Mouse (Mus musculus): ENCODE measurements at regions not wholly inside any gene's neighbourhood (a gene's known extent, or its start where the extent isn't known, plus 50 kb on each side); places are given as distances from the start of the nearest gene placed in this dataset.
A peak's percentile ranks its signal among the peaks of the same experiment; 100 is the strongest.

DNA sequence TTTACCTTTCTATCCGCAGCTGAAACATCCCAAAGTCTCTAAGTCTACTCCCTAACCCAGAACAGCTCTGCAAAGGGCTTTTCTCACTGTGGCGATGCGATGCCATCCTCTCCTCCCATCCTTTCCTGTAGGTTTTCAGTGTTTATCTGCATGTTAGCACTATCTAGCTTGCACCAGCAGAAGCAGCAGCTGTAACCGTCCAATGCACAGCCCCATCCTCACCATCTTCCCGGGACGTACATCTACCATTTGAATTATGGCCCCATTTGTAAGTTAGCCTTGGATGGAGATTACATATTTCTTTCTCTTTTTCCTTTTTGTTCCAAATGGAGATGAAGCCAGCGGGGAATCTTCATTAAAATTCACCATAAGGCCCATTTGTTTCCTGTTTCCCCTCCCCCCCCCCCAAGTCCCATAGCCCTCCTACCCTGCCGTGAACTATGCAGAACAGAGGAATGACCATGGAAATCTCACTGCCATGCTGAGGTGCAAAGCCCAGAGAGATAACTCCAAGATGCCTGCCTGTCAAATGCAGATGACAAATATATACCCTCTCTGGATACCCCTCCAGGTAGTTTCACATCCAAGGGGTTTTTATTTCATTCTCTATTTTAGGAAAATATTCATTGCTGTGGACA lies 525.5 kb upstream of the Id4 start:
- DNase-seq (ENCODE audit: low spot score in 2 of 2) = no peak

DNA sequence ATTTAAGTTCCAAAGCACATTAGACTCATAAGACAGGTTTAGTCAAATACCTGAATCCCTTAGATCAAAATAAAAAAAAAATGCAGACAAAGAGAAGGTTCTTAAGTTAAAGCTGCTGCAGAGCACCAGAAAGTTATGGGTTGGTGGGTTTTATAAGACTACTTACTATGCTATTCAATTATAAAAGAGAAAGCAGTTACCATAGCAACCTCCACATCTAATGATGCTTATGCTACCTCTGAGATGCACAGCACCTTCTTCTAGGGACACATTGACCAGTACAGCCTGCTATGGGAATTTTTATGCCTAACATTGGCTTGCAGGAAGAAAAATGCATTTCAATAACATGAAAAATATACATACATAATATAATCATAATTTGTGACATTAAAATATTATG lies 512.1 kb upstream of the Id4 start:
- DNase-seq (ENCODE audit: low spot score in 2 of 2) = no peak

- DNase-seq (ENCODE audit: low spot score in 2 of 2) = no peak
These were observed 510.0 kb upstream of the Id4 start for GRCm38 (mm10) chr13:47751033-47751432.

GRCm38 (mm10) chr13:47764802-47765597 lies 496.0 kb upstream of the Id4 start:
- no peak for DNase-seq (ENCODE audit: low spot score in 2 of 2)

DNA sequence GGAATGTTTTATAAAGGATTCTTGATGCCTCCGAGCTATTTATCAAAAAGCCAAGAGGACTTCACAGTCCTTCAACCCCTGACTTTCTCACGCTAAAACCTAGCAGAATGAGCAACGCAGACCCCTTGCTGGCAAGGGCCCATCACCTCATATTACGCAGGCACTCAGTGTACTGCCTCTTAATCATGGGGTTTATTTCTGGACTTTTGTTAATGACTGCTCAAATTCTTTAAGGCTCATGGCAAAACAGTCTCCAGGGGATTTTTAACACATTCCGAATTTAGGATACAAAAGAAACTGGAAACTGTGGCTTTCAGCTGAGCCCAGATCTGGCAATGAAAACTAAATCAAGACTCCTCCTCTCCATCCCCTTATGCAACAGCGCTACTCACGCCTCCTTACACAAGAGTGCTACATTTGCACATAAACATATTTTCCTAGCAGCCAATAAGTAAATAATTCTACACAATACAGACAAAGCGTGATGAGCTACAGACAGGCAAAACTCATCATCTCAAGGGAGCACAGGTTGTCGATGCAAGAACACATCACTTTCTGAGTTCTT lies 492.0 kb upstream of the Id4 start:
- DNase-seq (ENCODE audit: low spot score in 2 of 2) = no peak

DNA sequence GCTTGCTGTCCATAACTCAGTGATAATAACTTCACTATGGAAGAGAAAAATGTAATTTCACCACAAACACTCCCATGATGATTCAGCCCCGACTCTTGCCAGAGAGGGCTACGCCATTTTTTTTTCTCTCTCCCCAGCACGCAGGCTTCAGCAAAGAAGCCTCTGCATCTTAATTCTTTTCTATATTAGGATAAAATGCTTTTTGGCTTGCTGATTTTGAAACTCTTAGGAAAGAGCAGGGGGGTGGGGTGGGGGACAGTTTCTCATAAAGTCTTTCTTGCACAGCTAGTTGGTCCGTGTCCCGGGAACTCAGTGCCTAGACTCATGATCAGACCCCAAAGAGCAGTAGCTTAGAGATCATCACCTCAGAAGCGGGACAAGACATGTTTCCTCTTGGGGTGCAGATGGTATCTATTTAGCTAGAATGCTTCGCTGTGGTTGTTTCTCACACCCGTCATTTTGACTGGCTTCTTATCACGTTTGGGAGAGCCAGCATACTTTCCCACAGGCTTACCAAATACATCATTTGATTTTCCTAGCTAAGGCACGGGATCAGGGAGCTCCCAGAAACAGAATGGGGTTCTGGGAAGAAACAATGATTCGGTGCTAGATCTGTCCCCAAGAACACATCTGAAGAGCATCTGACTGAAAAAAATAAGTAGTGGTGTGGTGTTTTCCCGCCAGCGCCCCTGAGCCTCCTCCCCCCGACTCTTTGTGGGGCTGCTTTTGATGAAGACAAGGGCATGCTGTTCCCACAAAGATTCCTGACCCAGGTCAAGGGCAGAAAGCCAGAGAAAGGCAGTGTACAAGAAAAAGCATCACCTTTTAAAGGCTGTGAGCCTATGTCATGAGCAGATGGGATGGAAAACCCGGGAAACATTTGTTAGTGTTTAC lies 483.6 kb upstream of the Id4 start:
- no peak for DNase-seq (ENCODE audit: low spot score in 2 of 2)

DNA sequence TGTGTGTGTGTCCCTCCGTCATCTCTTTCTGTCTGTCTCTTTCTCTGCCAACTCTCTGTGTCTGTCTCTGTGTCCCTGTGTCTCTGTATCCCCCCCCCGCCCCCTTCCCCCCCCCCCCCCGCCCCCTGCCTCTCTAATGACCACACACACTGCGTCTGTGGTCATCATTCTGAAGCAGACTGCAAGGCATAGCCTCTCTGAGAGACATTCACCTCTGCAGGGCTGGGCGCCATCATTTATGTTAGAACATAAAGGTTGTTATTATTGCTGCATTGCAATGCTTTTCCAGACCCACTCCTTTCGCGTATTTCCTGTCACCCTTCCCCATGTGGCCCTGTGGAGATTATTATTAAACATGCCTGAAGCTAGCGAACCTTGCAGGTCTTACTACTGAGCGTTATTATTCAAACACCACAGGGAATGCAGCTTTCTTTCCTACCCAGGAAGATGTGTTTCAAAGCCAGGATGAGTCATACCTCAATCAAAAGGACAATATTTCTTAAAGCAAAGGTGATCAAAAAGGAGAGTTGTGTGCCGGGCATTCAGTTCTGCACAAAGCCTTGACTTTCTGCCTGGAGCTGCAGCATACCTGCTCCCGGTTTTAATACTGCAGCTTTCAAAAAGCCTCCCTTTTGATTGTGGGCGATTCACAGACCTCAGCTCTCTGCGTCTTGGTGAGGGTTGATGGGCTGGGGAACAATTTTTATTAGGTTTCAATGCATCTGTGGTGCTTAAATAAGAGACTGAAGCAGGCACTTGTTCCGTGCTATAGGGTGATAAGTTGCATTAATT lies 482.6 kb upstream of the Id4 start:
- no peak for DNase-seq (ENCODE audit: low spot score in 2 of 2)

- DNase-seq (ENCODE audit: low spot score in 2 of 2) = no peak
These were observed 476.6 kb upstream of the Id4 start for GRCm38 (mm10) chr13:47784406-47784805.

GRCm38 (mm10) chr13:47797859-47798258 lies 463.2 kb upstream of the Id4 start:
- DNase-seq (ENCODE audit: low spot score in 2 of 2) = no peak

DNA sequence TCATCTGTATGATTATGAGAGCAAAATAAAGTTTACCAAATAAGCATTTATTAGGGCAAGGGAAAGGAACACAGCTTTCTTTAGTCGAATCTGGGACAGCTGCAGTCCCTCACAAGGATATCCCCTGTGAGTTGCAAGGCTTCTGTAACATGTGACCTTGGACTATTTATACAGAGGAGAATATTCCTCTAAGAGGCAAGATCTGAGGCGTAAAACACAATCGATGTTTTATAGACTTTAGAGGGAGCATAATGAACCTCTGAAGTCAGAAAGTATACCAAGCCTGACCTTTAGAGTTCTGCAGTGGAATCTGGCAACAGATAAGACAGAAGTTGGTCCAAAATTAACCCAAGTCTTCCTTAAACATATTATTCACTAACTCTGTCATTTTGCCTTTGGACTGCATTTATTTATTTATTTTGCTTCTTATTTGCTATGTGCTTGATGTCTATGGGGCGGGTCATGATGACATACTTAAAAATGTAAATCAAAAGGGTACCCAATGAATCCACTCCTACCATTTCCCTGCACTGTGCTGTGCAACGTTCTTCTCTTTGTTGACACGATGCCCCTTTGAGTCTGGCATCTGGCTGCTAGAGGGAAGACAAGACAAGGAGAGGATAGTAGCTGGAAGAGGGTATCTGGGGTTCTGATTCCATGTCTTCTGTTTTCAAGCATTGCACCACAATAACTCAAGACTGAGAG lies 449.2 kb upstream of the Id4 start:
- DNase-seq (ENCODE audit: low spot score in 2 of 2) = no peak

DNA sequence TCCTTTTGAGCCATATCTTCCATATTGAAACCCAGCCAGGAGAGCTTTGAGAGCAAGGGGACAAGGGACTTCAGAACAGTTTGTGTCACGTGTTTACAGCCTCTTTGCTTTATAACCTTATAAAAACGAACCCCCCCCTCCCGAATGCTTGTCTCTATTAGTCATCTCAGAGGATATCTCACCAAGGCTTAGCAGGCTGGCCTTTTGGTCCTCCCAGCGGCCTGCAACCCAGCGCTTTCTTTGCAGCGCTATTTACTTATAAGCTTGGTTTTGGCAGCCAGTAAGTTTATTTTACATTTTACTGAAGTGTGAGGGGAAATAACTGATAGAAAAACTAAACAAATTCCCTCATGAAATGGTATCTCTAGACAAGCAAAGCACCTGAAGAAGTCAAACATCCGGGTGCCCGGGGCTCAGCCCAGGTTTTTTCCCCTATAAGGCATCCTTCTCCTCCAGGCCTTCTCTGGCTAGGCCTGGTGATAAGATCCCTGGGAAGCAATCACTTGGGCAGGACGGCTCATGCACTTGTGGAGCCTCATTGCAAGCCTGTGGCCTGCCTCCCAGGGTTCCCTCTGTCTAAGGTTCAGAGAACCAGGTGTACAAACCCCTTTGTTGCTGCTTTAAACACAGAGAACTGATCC lies 442.0 kb upstream of the Id4 start:
- no peak for DNase-seq (ENCODE audit: low spot score in 2 of 2)

DNA sequence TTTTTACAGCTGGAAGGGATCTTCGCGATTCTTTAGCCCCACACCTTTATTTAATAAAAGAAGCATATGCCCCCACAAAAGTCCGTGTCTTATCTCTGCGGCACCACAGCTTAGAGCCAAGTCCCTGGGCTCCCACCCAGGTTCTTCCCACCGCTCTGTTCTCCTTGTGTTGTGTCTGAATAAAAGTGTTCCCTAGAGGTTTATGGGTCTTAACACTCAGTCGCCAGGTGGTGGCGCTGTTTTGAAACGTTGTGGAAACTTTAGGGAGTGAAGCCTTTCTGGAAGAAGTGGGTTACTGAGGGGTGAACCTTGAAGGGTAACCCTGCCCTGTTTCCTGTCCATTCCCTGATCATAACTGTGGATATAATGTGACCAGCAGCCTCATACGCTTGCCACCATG lies 424.5 kb upstream of the Id4 start:
- DNase-seq (ENCODE audit: low spot score in 2 of 2) = peak; percentile 11 to 20

DNA sequence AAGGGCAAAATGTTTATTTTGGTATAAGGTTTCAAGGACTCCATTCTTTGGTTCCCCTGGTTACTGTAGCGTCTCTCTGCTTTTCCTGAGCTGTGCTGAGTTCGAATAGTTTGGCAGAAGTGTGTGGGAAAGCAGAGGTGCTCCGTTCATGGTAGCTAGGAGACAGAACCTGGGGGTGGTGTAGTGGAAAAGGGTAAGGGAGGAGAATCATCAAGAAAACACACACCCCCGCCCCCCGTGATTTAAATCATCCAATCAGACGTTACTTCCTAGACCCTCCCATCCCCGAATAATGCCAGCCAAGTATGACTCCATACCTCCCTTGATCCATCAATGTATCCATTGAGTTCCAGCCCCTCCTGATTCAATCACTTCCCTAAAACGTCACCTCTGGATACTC lies 418.6 kb upstream of the Id4 start:
- DNase-seq (ENCODE audit: low spot score in 2 of 2) = peak in 1 of 2 experiments; percentile 13

GRCm38 (mm10) chr13:47843011-47843410 lies 418.0 kb upstream of the Id4 start:
- DNase-seq (ENCODE audit: low spot score in 2 of 2) = no peak

- DNase-seq (ENCODE audit: low spot score in 2 of 2) = no peak
These were observed 417.3 kb upstream of the Id4 start for GRCm38 (mm10) chr13:47843541-47844267.

DNA sequence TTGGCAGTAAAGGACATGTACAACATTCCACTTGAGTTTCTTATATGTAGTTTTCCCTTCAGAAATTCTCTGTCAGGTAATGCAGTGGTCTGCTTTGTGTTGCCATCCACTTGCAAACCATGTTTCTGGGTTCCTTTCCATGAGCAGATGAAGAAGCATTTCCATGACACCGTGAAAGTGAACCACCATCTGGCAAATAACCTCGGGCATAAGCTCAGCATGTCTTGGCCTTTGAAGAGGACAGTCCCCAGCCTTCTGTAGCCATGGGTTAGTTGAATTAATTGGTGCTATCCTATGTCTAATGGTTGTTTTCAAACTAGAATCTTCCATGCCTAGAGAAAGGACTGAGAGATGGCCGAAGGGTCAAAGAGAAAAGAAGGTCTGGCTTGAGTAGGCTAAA lies 414.3 kb upstream of the Id4 start:
- no peak for DNase-seq (ENCODE audit: low spot score in 2 of 2)

- peak; percentile 54 to 71 for DNase-seq (ENCODE audit: low spot score in 2 of 2)
These were observed 412.4 kb upstream of the Id4 start for GRCm38 (mm10) chr13:47848371-47849188.

DNA sequence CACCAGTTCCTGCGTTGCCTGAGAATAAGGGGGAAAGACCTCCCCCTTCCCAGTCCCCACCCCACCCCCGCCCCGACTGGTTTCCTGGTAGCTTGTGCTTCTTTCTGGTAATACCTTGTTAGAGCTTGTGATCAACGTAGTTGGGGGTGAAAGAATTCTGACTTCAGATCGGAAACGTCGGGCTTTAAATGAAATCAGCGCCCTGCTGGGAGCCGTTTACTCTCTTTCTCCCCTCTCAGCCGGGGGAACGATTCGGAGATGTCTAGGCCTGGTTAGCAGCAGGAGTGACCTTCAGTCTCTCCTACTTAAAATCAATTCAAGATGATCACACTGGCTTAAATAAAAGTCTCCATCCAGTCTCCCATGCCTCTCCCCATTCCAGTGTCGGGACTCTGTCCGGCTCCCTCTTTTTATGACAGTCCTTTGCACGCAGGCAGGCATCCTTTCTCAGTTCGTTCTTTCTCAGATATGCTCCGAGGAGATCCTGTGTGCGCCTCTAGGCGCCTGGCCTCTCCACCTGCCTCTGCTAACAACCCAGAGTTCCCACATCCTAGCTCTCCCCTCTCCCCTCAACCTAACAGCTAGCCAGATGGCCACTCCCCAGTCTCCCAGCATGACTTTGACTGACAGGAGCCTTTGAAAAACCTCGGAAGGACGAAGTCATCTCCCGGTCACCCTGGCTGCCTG lies 405.5 kb upstream of the Id4 start:
- no peak for DNase-seq (ENCODE audit: low spot score in 2 of 2)

Measured in layer of hippocampus, adult 8-10 months (tissue).